Mouse (Mus musculus) gastrocnemius, postnatal 10 days (tissue): ENCODE measurements at regions not wholly inside any gene's neighbourhood (a gene's known extent, or its start where the extent isn't known, plus 50 kb on each side); places are given as distances from the start of the nearest gene placed in this dataset.
"Not testable (repeated sequence)": the region's sequence is repeated elsewhere in the genome, so short reads cannot be mapped to it uniquely, and the experiment has no call there.

Experiments used
- DNase-seq: peaks from one replicate; pipeline ENCODE4 v3.0.0; 2021; ENCODE audit warnings: mixed read lengths

- DNase-seq, result no peak
Measured at GRCm38 (mm10) chr15:25245631-25246030, 167.9 kb downstream of the Basp1 start.

GRCm38 (mm10) chr15:25237665-25238664 is 175.6 kb downstream of the Basp1 start:
- DNase-seq, result no peak

- DNase-seq, result no peak
Measured at GRCm38 (mm10) chr15:25236191-25236723, 177.3 kb downstream of the Basp1 start.

- no peak for DNase-seq
Measured at GRCm38 (mm10) chr15:25234064-25234700, 179.4 kb downstream of the Basp1 start.

GRCm38 (mm10) chr15:25230213-25230612 is 183.4 kb downstream of the Basp1 start:
- DNase-seq, result no peak

GRCm38 (mm10) chr15:25229807-25230206 is 183.8 kb downstream of the Basp1 start:
- DNase-seq, result no peak

- DNase-seq, result no peak
Measured at GRCm38 (mm10) chr15:25227496-25227895, 186.1 kb downstream of the Basp1 start.

- no peak for DNase-seq
Measured at GRCm38 (mm10) chr15:25225936-25226335, 187.6 kb downstream of the Basp1 start.

GRCm38 (mm10) chr15:25225431-25225830 is 188.1 kb downstream of the Basp1 start:
- DNase-seq, result no peak

GRCm38 (mm10) chr15:25221749-25222148 is 191.8 kb downstream of the Basp1 start:
- no peak for DNase-seq

GRCm38 (mm10) chr15:25216375-25216774 is 197.2 kb downstream of the Basp1 start:
- DNase-seq, result no peak

GRCm38 (mm10) chr15:25202097-25202496 is 211.5 kb downstream of the Basp1 start:
- no peak for DNase-seq

- DNase-seq, result not testable (repeated sequence)
Measured at GRCm38 (mm10) chr15:25200249-25200648, 213.3 kb downstream of the Basp1 start.

GRCm38 (mm10) chr15:25187881-25188326 is 225.7 kb downstream of the Basp1 start:
- DNase-seq, result no peak

- no peak for DNase-seq
Measured at GRCm38 (mm10) chr15:25172755-25173154, 240.8 kb downstream of the Basp1 start.

GRCm38 (mm10) chr15:25146371-25146770 is 267.2 kb downstream of the Basp1 start:
- DNase-seq, result no peak

- DNase-seq, result no peak
Measured at GRCm38 (mm10) chr15:25144228-25144627, 269.3 kb downstream of the Basp1 start.

GRCm38 (mm10) chr15:25140389-25141181 is 273.0 kb downstream of the Basp1 start:
- no peak for DNase-seq

- no peak for DNase-seq
Measured at GRCm38 (mm10) chr15:25137091-25137490, 276.5 kb downstream of the Basp1 start.

- DNase-seq, result no peak
Measured at GRCm38 (mm10) chr15:25135471-25136262, 277.9 kb downstream of the Basp1 start.

- no peak for DNase-seq
Measured at GRCm38 (mm10) chr15:25130096-25130495, 283.5 kb downstream of the Basp1 start.
